Comparison of ENCODE assay signal across 16 mouse cellular contexts in genomic region chr11:114876176-114876575, GRCm38 (mm10). TPM values are rescaled to one million over a fixed set of nuclear protein-coding genes. Genes with fewer than 3 reads are reported as not detected.
DNase-seq lines count a peak whose midpoint lies in the region; ATAC-seq and TF ChIP-seq lines count a peak whose summit lies in the region.
"Had no signal": no experiment of that assay in that cellular context is flagged by ENCODE, and none has a peak within 500 bp of the region (broad histone marks: within the 10 kb centered on the region; RNA-seq: fewer than 3 reads in every experiment).

No protein-coding gene starts in this region.

- H3K27ac ChIP-seq in forebrain, embryonic 10.5 days, result peak overlapping the region; percentile 21; the same call in 1 of the 2 replicates
- H3K27ac ChIP-seq in forebrain, embryonic 12.5 days, result no peak overlapping the region
- H3K27ac ChIP-seq in intestine, embryonic 16.5 days (ENCODE audit: low read length), result no peak overlapping the region
- 0 out of 2 replicates have a peak overlapping the region, but pooled peaks have one; percentile 48 for H3K27ac ChIP-seq in limb, embryonic 10.5 days
- no peak overlapping the region for H3K27ac ChIP-seq in hindbrain, postnatal 0 days
- no peak overlapping the region for H3K27ac ChIP-seq in heart, embryonic 11.5 days (ENCODE audit: low read depth, low read length)
- H3K27ac ChIP-seq: hindbrain, embryonic 13.5 days; midbrain, embryonic 15.5 days had no signal

- no peak for ATAC-seq in forebrain, embryonic 12.5 days (ENCODE audit: low FRiP score)
- ATAC-seq in intestine, embryonic 16.5 days, result peak; percentile 39; the same call in 1 of the 2 replicates
- ATAC-seq in hindbrain, postnatal 0 days, result no peak
- no peak for ATAC-seq in heart, embryonic 11.5 days (replicated peaks; ENCODE audit: insufficient number of reproducible peaks, low FRiP score, low TSS enrichment)
- ATAC-seq: forebrain, embryonic 14.5 days; midbrain, embryonic 15.5 days had no signal

- TF ChIP-seq CTCF in hindbrain, postnatal 0 days (IDR thresholded peaks at IDR 0.05; ENCODE audit: low read depth), result no peak

- no peak overlapping the region for H3K4me2 ChIP-seq in forebrain, embryonic 12.5 days
- no peak overlapping the region for H3K4me2 ChIP-seq in intestine, embryonic 16.5 days (ENCODE audit: low read depth, low read length)
- no peak overlapping the region for H3K4me2 ChIP-seq in hindbrain, postnatal 0 days (ENCODE audit: low read depth, low read length)
- H3K4me2 ChIP-seq in heart, embryonic 11.5 days, result no peak overlapping the region
- H3K4me2 ChIP-seq: hindbrain, embryonic 13.5 days; lung, embryonic 14.5 days; midbrain, embryonic 15.5 days had no signal

- no peak overlapping the region for H3K9ac ChIP-seq in forebrain, embryonic 12.5 days
- no peak overlapping the region for H3K9ac ChIP-seq in intestine, embryonic 16.5 days (ENCODE audit: low read depth, low read length)
- no peak overlapping the region for H3K9ac ChIP-seq in hindbrain, postnatal 0 days (replicated peaks; ENCODE audit: low read length)
- H3K9ac ChIP-seq in heart, embryonic 11.5 days (ENCODE audit: low read depth, low read length), result no peak overlapping the region
- H3K9ac ChIP-seq: hindbrain, embryonic 13.5 days; lung, embryonic 14.5 days; midbrain, embryonic 15.5 days had no signal

- H3K9me3 ChIP-seq in forebrain, embryonic 10.5 days, result no peaks in the 10 kb centered on the region
- no peaks in the 10 kb centered on the region for H3K9me3 ChIP-seq in forebrain, embryonic 12.5 days
- no peaks in the 10 kb centered on the region for H3K9me3 ChIP-seq in intestine, embryonic 16.5 days (ENCODE audit: control insufficient read depth, low read length)
- no peaks in the 10 kb centered on the region for H3K9me3 ChIP-seq in limb, embryonic 10.5 days (replicated peaks)
- no peaks in the 10 kb centered on the region for H3K9me3 ChIP-seq in hindbrain, postnatal 0 days (ENCODE audit: low read length)
- H3K9me3 ChIP-seq in heart, embryonic 11.5 days (replicated peaks; ENCODE audit: control insufficient read depth, low read length), result no peaks in the 10 kb centered on the region
- H3K9me3 ChIP-seq: hindbrain, embryonic 13.5 days; midbrain, embryonic 15.5 days had no signal

- peaks cover 56% of the 10 kb centered on the region for H3K4me1 ChIP-seq in forebrain, embryonic 10.5 days
- peaks cover 27% of the 10 kb centered on the region for H3K4me1 ChIP-seq in forebrain, embryonic 12.5 days
- peaks cover 14% of the 10 kb centered on the region for H3K4me1 ChIP-seq in intestine, embryonic 16.5 days (ENCODE audit: control insufficient read depth, insufficient read depth, low read length)
- H3K4me1 ChIP-seq in limb, embryonic 10.5 days, result peaks cover 54% of the 10 kb centered on the region
- no peaks in the 10 kb centered on the region for H3K4me1 ChIP-seq in hindbrain, postnatal 0 days (ENCODE audit: insufficient read depth, low read length)
- H3K4me1 ChIP-seq in heart, embryonic 11.5 days (ENCODE audit: control insufficient read depth, insufficient read depth, low read length), result peaks cover 22% of the 10 kb centered on the region

- H3K4me3 ChIP-seq in forebrain, embryonic 10.5 days, result no peak overlapping the region
- no peak overlapping the region for H3K4me3 ChIP-seq in forebrain, embryonic 12.5 days (replicated peaks)
- no peak overlapping the region for H3K4me3 ChIP-seq in intestine, embryonic 16.5 days (ENCODE audit: low read length)
- no peak overlapping the region for H3K4me3 ChIP-seq in limb, embryonic 10.5 days
- H3K4me3 ChIP-seq in hindbrain, postnatal 0 days (ENCODE audit: low read length), result no peak overlapping the region
- no peak overlapping the region for H3K4me3 ChIP-seq in heart, embryonic 11.5 days (ENCODE audit: low read depth, low read length)
- H3K4me3 ChIP-seq: hindbrain, embryonic 13.5 days; midbrain, embryonic 15.5 days had no signal

- intact Hi-C loops in left cerebral cortex, postnatal 4 days (cut with DNase I), result loop anchor here (10.0 kb wide), 2 partner anchors 61 to 131 kb away; no protein-coding TSS in a partner anchor

- 39% methylated on average over 7 of the region's 7 CpGs for WGBS in forebrain, embryonic 10.5 days
- 56% methylated on average over 7 of the region's 7 CpGs for WGBS in forebrain, embryonic 12.5 days
- WGBS in intestine, embryonic 16.5 days, result 38% methylated on average over 7 of the region's 7 CpGs
- 35% methylated on average over 7 of the region's 7 CpGs for WGBS in limb, embryonic 10.5 days
- WGBS in hindbrain, postnatal 0 days, result 61% methylated on average over 7 of the region's 7 CpGs
- 45% methylated on average over 7 of the region's 7 CpGs for WGBS in heart, embryonic 11.5 days (ENCODE audit: insufficient replicate concordance)

- H3K36me3 ChIP-seq in forebrain, embryonic 10.5 days (replicated peaks), result peaks cover 7% of the 10 kb centered on the region
- H3K36me3 ChIP-seq in forebrain, embryonic 12.5 days (replicated peaks), result no peaks in the 10 kb centered on the region
- no peaks in the 10 kb centered on the region for H3K36me3 ChIP-seq in intestine, embryonic 16.5 days (ENCODE audit: control insufficient read depth, insufficient read depth, low read length)
- H3K36me3 ChIP-seq in limb, embryonic 10.5 days, result peaks cover 9% of the 10 kb centered on the region
- no peaks in the 10 kb centered on the region for H3K36me3 ChIP-seq in hindbrain, postnatal 0 days (ENCODE audit: insufficient read depth, low read length)
- H3K36me3 ChIP-seq in heart, embryonic 11.5 days (ENCODE audit: control insufficient read depth, insufficient read depth, low read length), result no peaks in the 10 kb centered on the region
- H3K36me3 ChIP-seq: hindbrain, embryonic 13.5 days; midbrain, embryonic 15.5 days had no signal

- no peak for DNase-seq in forebrain, embryonic 10.5 days (ENCODE audit: extremely low spot score, low spot score)
- peak; percentile 40 to 44 for DNase-seq in CD8-positive naive resting alpha-beta T cell, adult 2 months (ENCODE audit: low read depth in 2 of 2, low spot score in 2 of 2)
- no peak for DNase-seq in limb, embryonic 10.5 days (ENCODE audit: low spot score)
- DNase-seq in left cerebral cortex, postnatal 4 days, result no peak
- no peak for DNase-seq in hindbrain, postnatal 0 days (ENCODE audit: low spot score)
- DNase-seq: adrenal gland, adult 8-10 months; heart, adult 11 months; lung, embryonic 14.5 days had no signal

- H3K27me3 ChIP-seq in forebrain, embryonic 10.5 days (ENCODE audit: poor library complexity, severe bottlenecking), result no peaks in the 10 kb centered on the region; the same call in 1 of the 2 replicates
- no peaks in the 10 kb centered on the region for H3K27me3 ChIP-seq in forebrain, embryonic 12.5 days
- no peaks in the 10 kb centered on the region for H3K27me3 ChIP-seq in intestine, embryonic 16.5 days (replicated peaks; ENCODE audit: control insufficient read depth, insufficient read depth, low read length)
- no peaks in the 10 kb centered on the region for H3K27me3 ChIP-seq in limb, embryonic 10.5 days (ENCODE audit: low read depth, poor library complexity, severe bottlenecking)
- no peaks in the 10 kb centered on the region for H3K27me3 ChIP-seq in hindbrain, postnatal 0 days (ENCODE audit: insufficient read depth, low read length)
- H3K27me3 ChIP-seq in heart, embryonic 11.5 days (ENCODE audit: control insufficient read depth, insufficient read depth, low read length), result no peaks in the 10 kb centered on the region
- H3K27me3 ChIP-seq: midbrain, embryonic 15.5 days had no signal

RNA-seq across cellular contexts. Expression of gene Cd300a, which starts 13.7 kb away (rescaled TPM):
- polyA plus RNA-seq in forebrain, embryonic 10.5 days (2016; fragmentation: Nextera tagmentation; extraction: Ambion mirVana), result 0.42 and 1.3 TPM in 2 replicates
- 0.44 and 0.68 TPM in 2 replicates for polyA plus RNA-seq in forebrain, embryonic 12.5 days (2016; fragmentation: Nextera tagmentation; extraction: Ambion mirVana)
- 2.5 and 2.6 TPM in 2 replicates for polyA plus RNA-seq in intestine, embryonic 16.5 days (2015; fragmentation: Nextera tagmentation; extraction: Ambion mirVana)
- polyA plus RNA-seq in limb, embryonic 10.5 days (2016; fragmentation: Nextera tagmentation; extraction: Ambion mirVana), result 0.49 and 0.67 TPM in 2 replicates
- total RNA-seq in left cerebral cortex, postnatal 4 days (2021), result under 1 TPM; 0.44 to 0.54 TPM
- 1.1 and 2.6 TPM in 2 replicates for total RNA-seq in hindbrain, postnatal 0 days (2014; rRNA removed)
- 1.4 and 1.5 TPM in 2 replicates for polyA plus RNA-seq in hindbrain, postnatal 0 days (2015; fragmentation: Nextera tagmentation; extraction: Ambion mirVana)
- 0.84 and 1.4 TPM in 2 replicates for polyA plus RNA-seq in heart, embryonic 11.5 days (2014; fragmentation: Nextera tagmentation; extraction: Ambion mirVana)

RNA-seq across cellular contexts. Expression of gene Gprc5c, which starts 25.2 kb away (rescaled TPM):
- 31.7 and 32.3 TPM in 2 replicates for polyA plus RNA-seq in forebrain, embryonic 10.5 days (2016; fragmentation: Nextera tagmentation; extraction: Ambion mirVana)
- 8.4 and 10.8 TPM in 2 replicates for polyA plus RNA-seq in forebrain, embryonic 12.5 days (2016; fragmentation: Nextera tagmentation; extraction: Ambion mirVana)
- polyA plus RNA-seq in intestine, embryonic 16.5 days (2015; fragmentation: Nextera tagmentation; extraction: Ambion mirVana), result 10.5 and 10.9 TPM in 2 replicates
- 40.7 and 50.1 TPM in 2 replicates for polyA plus RNA-seq in limb, embryonic 10.5 days (2016; fragmentation: Nextera tagmentation; extraction: Ambion mirVana)
- total RNA-seq in left cerebral cortex, postnatal 4 days (2021), result 1 to 10 TPM; 4.9 to 5.6 TPM
- 12.8 and 14.1 TPM in 2 replicates for total RNA-seq in hindbrain, postnatal 0 days (2014; rRNA removed)
- polyA plus RNA-seq in hindbrain, postnatal 0 days (2015; fragmentation: Nextera tagmentation; extraction: Ambion mirVana), result 7.5 and 7.8 TPM in 2 replicates
- 21.8 and 23.0 TPM in 2 replicates for polyA plus RNA-seq in heart, embryonic 11.5 days (2014; fragmentation: Nextera tagmentation; extraction: Ambion mirVana)
- total RNA-seq: common myeloid progenitor, adult 5-6 weeks had no signal

RNA-seq across cellular contexts. Expression of gene Cd300lb, which starts 58.0 kb away (rescaled TPM):
- not detected in 2 replicates for polyA plus RNA-seq in forebrain, embryonic 10.5 days (2016; fragmentation: Nextera tagmentation; extraction: Ambion mirVana)
- not detected in 2 replicates for polyA plus RNA-seq in forebrain, embryonic 12.5 days (2016; fragmentation: Nextera tagmentation; extraction: Ambion mirVana)
- 0.23 and 0.33 TPM in 2 replicates for polyA plus RNA-seq in intestine, embryonic 16.5 days (2015; fragmentation: Nextera tagmentation; extraction: Ambion mirVana)
- polyA plus RNA-seq in limb, embryonic 10.5 days (2016; fragmentation: Nextera tagmentation; extraction: Ambion mirVana), result not detected in 2 replicates
- total RNA-seq in left cerebral cortex, postnatal 4 days (2021), result not detected
- total RNA-seq in hindbrain, postnatal 0 days (2014; rRNA removed), result 0.37 TPM in 1 of 2 replicates, not detected in the other
- polyA plus RNA-seq in hindbrain, postnatal 0 days (2015; fragmentation: Nextera tagmentation; extraction: Ambion mirVana), result 0.08 TPM in 1 of 2 replicates, not detected in the other
- 1.7 and 2.4 TPM in 2 replicates for polyA plus RNA-seq in heart, embryonic 11.5 days (2014; fragmentation: Nextera tagmentation; extraction: Ambion mirVana)
- total RNA-seq: left cerebral cortex, postnatal 10 days had no signal
- polyA plus RNA-seq: forebrain, embryonic 14.5 days; hindbrain, embryonic 13.5 days; midbrain, embryonic 15.5 days had no signal

Comparison
In these comparisons a context has a peak if more than half of its experiments do, and no peak if none do; other contexts are left out.
1. H3K27ac ChIP-seq: peak in forebrain, embryonic 10.5 days (single experiment) and limb, embryonic 10.5 days (single experiment); none in forebrain, embryonic 12.5 days (single experiment), intestine, embryonic 16.5 days (single experiment), hindbrain, postnatal 0 days (single experiment) and heart, embryonic 11.5 days (single experiment).
2. DNase-seq: peak in CD8-positive naive resting alpha-beta T cell, adult 2 months (2 of 2); none in forebrain, embryonic 10.5 days (single experiment), limb, embryonic 10.5 days (single experiment), left cerebral cortex, postnatal 4 days (single experiment) and hindbrain, postnatal 0 days (single experiment).